Mouse (Mus musculus) bone marrow, adult 2 months (tissue): ENCODE results near the gene Sorcs1.

Experiments used
- CTCF ChIP-seq: fragments of 200-500 bp; IDR thresholded peaks from 2 replicates; pipeline ENCODE4 v1.5.1; 2011; ENCODE audit warnings: low read length, control low read depth; ENCODE audit not compliant: control insufficient read depth, insufficient read depth
- POLR2A ChIP-seq: fragments of 200-500 bp; IDR thresholded peaks from 2 replicates; pipeline ENCODE4 v1.6.1; 2011; ENCODE audit warnings: low read depth, mild to moderate bottlenecking, control low read depth, low read length, borderline replicate concordance; ENCODE audit not compliant: control insufficient read depth

DNA sequence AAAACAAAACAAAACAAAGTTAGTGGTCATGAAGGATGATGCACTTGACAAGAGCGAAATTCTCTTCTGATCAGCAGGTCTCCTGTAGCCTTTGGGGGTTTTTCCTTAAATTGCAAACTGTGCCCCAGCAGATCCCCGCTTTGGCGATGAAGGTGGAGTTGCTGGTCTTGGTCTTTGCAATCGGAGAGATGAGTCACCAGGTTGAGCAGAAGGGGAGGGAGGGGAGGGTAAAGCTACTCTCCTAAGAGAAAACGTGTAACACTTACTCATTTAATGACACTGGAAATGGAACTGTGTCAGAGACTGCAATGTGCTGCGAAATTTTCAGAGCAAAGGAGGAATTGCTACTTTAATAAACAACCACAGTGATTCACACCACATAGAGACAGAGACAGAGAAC is 527.3 kb downstream of the Sorcs1 start:
- TF ChIP-seq CTCF (no peak), POLR2A (no peak)
